Mouse (Mus musculus): Measurements from ENCODE around the gene Ergic2. TPM values are rescaled to one million over a fixed set of nuclear protein-coding genes. Genes with fewer than 3 reads are reported as not detected.

Ergic2 gene
- 130 TPM for polyA plus RNA-seq (2017; shearing (Covaris generic))

DNA sequence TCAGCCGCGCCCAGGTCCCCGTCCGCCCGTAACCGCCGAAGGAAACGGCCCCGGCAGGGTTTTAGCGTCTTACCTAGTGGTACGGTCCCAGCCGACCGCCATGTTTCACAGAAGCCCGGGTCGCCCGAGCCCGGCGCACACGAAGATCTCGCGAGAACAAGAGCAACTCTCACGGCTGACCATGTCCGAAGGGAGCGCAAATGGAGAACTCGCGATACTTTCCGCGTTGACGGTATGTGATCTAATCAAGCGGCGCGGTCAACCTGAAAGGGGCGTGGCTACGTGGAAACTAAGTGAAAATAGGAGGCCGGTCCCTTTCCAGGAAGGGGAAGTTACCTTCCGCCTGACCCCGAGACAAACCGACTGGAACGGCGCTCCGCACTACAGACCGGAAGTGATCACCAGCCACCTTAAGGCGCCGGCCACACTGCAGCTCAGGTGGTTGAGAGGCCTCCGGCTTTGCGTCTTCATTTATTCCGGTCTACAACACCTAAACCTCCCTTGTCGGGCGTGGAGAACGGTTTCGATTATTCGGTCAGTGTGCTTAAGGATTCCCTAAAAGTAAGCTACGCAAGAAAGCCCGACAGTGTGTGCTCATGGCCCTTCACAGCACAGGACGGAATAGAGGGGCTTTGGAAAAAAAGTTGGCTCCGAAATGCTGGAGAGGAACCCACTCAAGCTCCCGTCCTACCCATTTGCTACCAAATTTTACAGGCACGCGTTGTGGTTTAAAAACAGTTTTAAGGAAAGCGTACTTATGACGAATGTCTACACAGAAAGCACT lies at the start of gene Ergic2:
Gene Ergic2 (minus strand): TSS at position 478 of the 784 bp plus-strand sequence.

Other genes starting within 250 kb of the Ergic2 start
- 4.3 TPM for gene Far2, start 165.1 kb downstream of the Ergic2 start, polyA plus RNA-seq (2017; shearing (Covaris generic))
- not detected for gene Tmtc1, start 232.0 kb upstream of the Ergic2 start, polyA plus RNA-seq (2017; shearing (Covaris generic))

Measured in effector memory CD4-positive, alpha-beta T cell, adult 5 months (primary cell).